Comparison of ENCODE assay signal across 8 mouse cellular contexts in genomic region chr11:6274387-6275093, GRCm38 (mm10). TPM values are rescaled to one million over a fixed set of nuclear protein-coding genes. Genes with fewer than 3 reads are reported as not detected.
DNase-seq lines count a peak whose midpoint lies in the region; ATAC-seq and TF ChIP-seq lines count a peak whose summit lies in the region.

Gene Tmed4 (minus strand): TSS chr11:6274870.

- H3K9me3 ChIP-seq in megakaryocyte, embryonic 14.5 days: no peaks in the 10 kb centered on the region

- peak; percentile 99 for TF ChIP-seq POLR2A in cortical plate, adult 2 months (IDR thresholded peaks at IDR 0.05; ENCODE audit: extremely low read depth, insufficient read depth, low read length)

- peak; percentile 96 for ATAC-seq in activated CD4-positive, CD25-positive, alpha-beta regulatory T cell, adult 4 months

- peak within 1 kb of the TSS; percentile 63 for H3K4me3 ChIP-seq in cortical plate, adult 2 months (ENCODE audit: insufficient read depth, low read length)
- H3K4me3 ChIP-seq in megakaryocyte, embryonic 14.5 days (replicated peaks): peak within 1 kb of the TSS; percentile 96

- no peak within 1 kb of the TSS for H3K27ac ChIP-seq in cortical plate, adult 2 months (ENCODE audit: insufficient read depth, low read length)

- TF ChIP-seq CTCF in cortical plate, adult 2 months (IDR thresholded peaks at IDR 0.05; ENCODE audit: extremely low read depth, insufficient read depth, low read length): peak; percentile 52

- DNase-seq in gastrocnemius, adult 8-10 months (ENCODE audit: low spot score in 2 of 2): peak; percentile 94 to 97
- peak; percentile 99 for DNase-seq in hindlimb bud, embryonic 11.5 days (ENCODE audit: extremely low spot score, low read depth, low spot score)
- DNase-seq in left cerebral cortex, adult 8-10 months (ENCODE audit: low spot score in 2 of 2): peak; percentile 93 to 94
- peak; percentile 97 to 99 for DNase-seq in right cerebral cortex, postnatal 10 days (ENCODE audit: low spot score in 2 of 2)
- DNase-seq in urinary bladder, postnatal 25 days (ENCODE audit: low spot score): peak; percentile 99

- H3K27me3 ChIP-seq in megakaryocyte, embryonic 14.5 days (replicated peaks): no peaks in the 10 kb centered on the region

- peaks cover 6% of the 10 kb centered on the region for H3K4me1 ChIP-seq in cortical plate, adult 2 months (ENCODE audit: control insufficient read depth, insufficient read depth, low read length)
- peaks cover 29% of the 10 kb centered on the region for H3K4me1 ChIP-seq in megakaryocyte, embryonic 14.5 days

- peaks cover 26% of the 10 kb centered on the region for H3K36me3 ChIP-seq in megakaryocyte, embryonic 14.5 days (replicated peaks; ENCODE audit: low read length)

RNA-seq across cellular contexts. Expression of gene Tmed4, which starts in this region (rescaled TPM):
- 10 to 100 TPM; 67.7 to 68.5 TPM for polyA plus RNA-seq in activated CD4-positive, CD25-positive, alpha-beta regulatory T cell, adult 4 months (2017; shearing (Covaris generic))
- polyA plus RNA-seq in cortical plate, adult 2 months (2012; rRNA removed): 128 and 135 TPM in 2 replicates
- 10 to 100 TPM; 64.3 to 69.4 (median 66.1) TPM for total RNA-seq in gastrocnemius, adult 8-10 months (2022)
- 100 to 1,000 TPM in 1 of 4 experiments, 10 to 100 TPM in 3; 87.6 to 100 (median 93.7) TPM for total RNA-seq in left cerebral cortex, adult 8-10 months (2022)
- polyA plus RNA-seq in megakaryocyte, embryonic 14.5 days (2012; ENCODE audit: insufficient read depth, low replicate concordance): 2.5 and 33.8 TPM in 2 replicates
